Comparison of ENCODE assay signal across 8 mouse cellular contexts in the genomic region with DNA sequence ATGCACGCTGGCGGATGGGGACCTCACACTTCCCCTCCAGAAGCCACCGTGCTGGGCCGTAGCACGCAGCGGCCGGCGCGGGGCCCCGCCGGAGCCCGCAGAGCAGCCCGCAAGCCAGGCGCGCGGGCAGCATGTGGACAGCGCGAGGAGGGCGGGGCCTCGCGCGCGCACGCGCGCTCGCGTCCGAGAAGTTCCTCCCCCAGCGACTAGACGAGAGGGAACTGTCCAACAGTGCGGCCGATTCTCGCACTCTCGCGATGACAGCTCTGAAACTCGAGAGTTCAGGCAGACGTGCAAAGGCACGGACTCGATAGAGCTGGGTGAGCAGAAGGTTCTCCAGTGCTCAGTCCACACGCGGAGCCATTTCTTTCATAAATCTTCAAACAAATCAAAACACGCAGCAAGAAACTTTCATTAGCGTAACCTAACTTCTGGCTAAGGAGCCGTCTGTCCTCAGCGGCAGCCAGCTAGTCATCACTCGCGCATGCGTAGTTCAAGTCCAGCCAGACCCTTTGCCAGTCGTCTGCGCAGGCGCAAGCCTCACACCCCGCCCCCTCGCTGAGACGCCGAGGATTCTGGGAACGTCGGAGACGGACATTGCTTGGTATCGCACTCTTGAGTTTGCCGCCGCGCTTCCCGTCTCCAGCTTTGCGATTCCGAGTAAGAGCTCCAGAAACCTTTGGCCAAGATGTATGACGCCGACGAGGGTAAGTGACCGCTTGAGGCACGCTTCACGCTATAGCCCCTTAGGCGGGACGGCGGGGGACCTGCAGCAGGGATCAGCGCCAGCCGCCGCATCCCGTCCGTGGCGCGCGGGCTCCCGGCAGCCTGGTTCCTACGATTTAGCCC. TPM values are rescaled to one million over a fixed set of nuclear protein-coding genes. Genes with fewer than 3 reads are reported as not detected.
DNase-seq lines count a peak whose midpoint lies in the region; ATAC-seq lines count a peak whose summit lies in the region.

A gene (minus strand): TSS at position 161 of the 849 bp plus-strand sequence.
A gene (plus strand): TSS at position 224 of the 849 bp plus-strand sequence.

- peak; percentile 87 for ATAC-seq in megakaryocyte progenitor cell, adult 5-6 weeks (replicated peaks; ENCODE audit: poor library complexity)

- peak; percentile 100 for DNase-seq in adipocyte (ENCODE audit: low spot score)
- DNase-seq in embryo, embryonic 10 days (ENCODE audit: low spot score), result peak; percentile 99
- DNase-seq in gastrocnemius, postnatal 10 days, result peak; percentile 99
- DNase-seq in induced T-regulatory cell, adult 2 months (ENCODE audit: low read depth), result peak; percentile 99
- peak; percentile 90 to 98 for DNase-seq in left cerebral cortex, adult 9 months (ENCODE audit: low spot score in 2 of 2)
- DNase-seq in right cerebral cortex, postnatal 14 days, result peak; percentile 99
- peak; percentile 99 for DNase-seq in urinary bladder, postnatal 36 days (ENCODE audit: low spot score in 2 of 2)

RNA-seq across cellular contexts. Expression of the first gene that starts in this region (rescaled TPM):
- total RNA-seq in gastrocnemius, postnatal 10 days (2021), result 10 to 100 TPM; 13.7 to 14.9 TPM
- total RNA-seq in megakaryocyte progenitor cell, adult 5-6 weeks (2015), result 58.5 and 59.2 TPM in 2 replicates
- 16.8 and 17.9 TPM in 2 replicates for total RNA-seq in megakaryocyte progenitor cell, adult 5-6 weeks (2017)

RNA-seq across cellular contexts. Expression of the second gene that starts in this region (rescaled TPM):
- 10 to 100 TPM; 26.1 to 27.7 TPM for total RNA-seq in gastrocnemius, postnatal 10 days (2021)
- total RNA-seq in megakaryocyte progenitor cell, adult 5-6 weeks (2015), result 95.0 and 110 TPM in 2 replicates
- 138 and 151 TPM in 2 replicates for total RNA-seq in megakaryocyte progenitor cell, adult 5-6 weeks (2017)

Comparison
In these comparisons a context has a peak if more than half of its experiments do, and no peak if none do; other contexts are left out.
1. Peak in every context shown above with its lines: DNase-seq and ATAC-seq.